Mouse (Mus musculus) embryonic facial prominence, embryonic 15.5 days (tissue): ENCODE results near the gene Prss57. TPM values are rescaled to one million over a fixed set of nuclear protein-coding genes. Genes with fewer than 3 reads are reported as not detected.

Experiments
- ATAC-seq: fragments of 200-750 bp; cut with Nextera tagmentation; 2 replicates; pipeline ENCODE4 v1.8.0; 2017; ENCODE audit warnings: low read depth, moderate TSS enrichment; ENCODE audit not compliant: insufficient number of reproducible peaks, low FRiP score, low TSS enrichment
- H3K27ac ChIP-seq: fragments of 300-500 bp; sonication (generic); replicated peaks from 2 replicates; pipeline ENCODE4 v1.5.1; 2015; ENCODE audit warnings: mild to moderate bottlenecking, inconsistent platforms
- H3K27me3 ChIP-seq: fragments of 300-500 bp; sonication (generic); 2 replicates; pipeline ENCODE4 v1.6.1; 2015; ENCODE audit warnings: inconsistent platforms
- H3K36me3 ChIP-seq: fragments of 300-500 bp; sonication (generic); 2 replicates; pipeline ENCODE4 v1.6.1; 2015; ENCODE audit warnings: mild to moderate bottlenecking, inconsistent platforms
- H3K4me1 ChIP-seq: fragments of 300-500 bp; sonication (generic); 2 replicates; pipeline ENCODE4 v1.6.1; 2015; ENCODE audit warnings: inconsistent platforms
- H3K4me2 ChIP-seq: fragments of 300-500 bp; sonication (generic); replicated peaks from 2 replicates; pipeline ENCODE4 v1.6.1; 2015; ENCODE audit warnings: mild to moderate bottlenecking, inconsistent platforms
- H3K4me3 ChIP-seq: fragments of 300-500 bp; sonication (generic); replicated peaks from 2 replicates; pipeline ENCODE4 v1.5.1; 2015; ENCODE audit warnings: mild to moderate bottlenecking, inconsistent platforms
- H3K9ac ChIP-seq: fragments of 300-500 bp; sonication (generic); 2 replicates; pipeline ENCODE4 v1.6.1; 2015; ENCODE audit warnings: inconsistent platforms
- H3K9me3 ChIP-seq: fragments of 300-500 bp; sonication (generic); replicated peaks from 2 replicates; pipeline ENCODE4 v1.6.1; 2016; ENCODE audit warnings: inconsistent platforms
- WGBS: fragments of 180-500 bp; shearing (Covaris S2); methylation state at CpG from one replicate; pipeline ENCODE4 v1.1.7; 2015; 5-methylcytosine and 5-hydroxymethylcytosine counted together
- polyA plus RNA-seq: library from polyadenylated mRNA; unstranded; fragments of >200 nt; fragmentation: Nextera tagmentation; extraction: Ambion mirVana; gene quantifications from 2 replicates; pipeline ENCODE4 v1.2.1, GENCODE M21; 2015

Gene Prss57
- polyA plus RNA-seq, 1 experiment from 2014 or later = not detected

DNA sequence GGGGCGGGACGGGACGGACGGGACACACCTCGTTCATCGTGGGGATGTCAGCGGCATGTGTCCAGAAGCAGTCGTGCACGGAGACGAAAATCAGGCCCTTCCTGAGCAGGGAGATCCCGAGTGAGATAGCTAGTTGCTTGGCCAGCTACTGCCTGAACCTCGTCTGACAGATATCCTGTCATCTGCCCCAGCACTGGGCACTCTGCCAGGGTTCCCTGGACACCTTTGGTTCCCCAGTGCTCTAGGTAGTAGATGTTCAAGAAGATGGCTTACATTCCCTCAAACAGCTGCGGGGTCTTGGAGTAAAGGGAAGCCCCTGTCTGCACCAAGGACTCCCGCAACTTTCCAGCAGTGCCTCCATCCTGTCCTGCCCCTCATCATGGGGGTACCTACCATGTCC is 54.1 kb downstream of the Prss57 start:
- Histone ChIP-seq H3K36me3 (peaks cover 89% of the 10 kb centered on the region), H3K27me3 (no peaks in the 10 kb centered on the region; the same call in 1 of the 2 replicates), H3K4me3 (no peak overlapping the region), H3K9me3 (peaks cover 42% of the 10 kb centered on the region), H3K27ac (no peak overlapping the region), H3K4me2 (no peak overlapping the region), H3K9ac (no peak overlapping the region), H3K4me1 (no peaks in the 10 kb centered on the region)
- WGBS = 90% methylated on average over 14 of the region's 14 CpGs
- no peak for ATAC-seq

DNA sequence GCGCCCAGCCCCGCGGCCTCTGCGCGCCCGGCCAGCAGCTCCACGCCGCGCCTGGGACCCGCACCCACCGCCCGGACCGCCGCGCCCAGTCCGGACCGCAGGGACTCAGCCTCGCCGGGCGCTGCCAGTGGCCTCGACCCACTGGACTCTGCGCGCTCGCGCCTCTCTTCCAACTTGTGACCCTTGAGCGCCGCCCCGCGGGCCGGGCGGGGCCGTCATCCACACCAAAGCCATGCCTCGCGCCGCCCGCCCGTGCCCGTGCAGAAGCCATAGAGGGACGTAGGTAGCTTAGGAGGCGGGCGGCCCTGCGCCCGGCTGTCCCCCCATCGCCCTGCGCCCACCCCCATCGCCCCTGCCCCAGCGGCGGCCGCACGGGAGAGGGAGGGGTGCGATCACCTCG is 55.4 kb downstream of the Prss57 start:
- H3K27ac ChIP-seq = no peak overlapping the region
- no peak overlapping the region for H3K4me2 ChIP-seq
- H3K36me3 ChIP-seq = peaks cover 76% of the 10 kb centered on the region
- H3K27me3 ChIP-seq = no peaks in the 10 kb centered on the region; the same call in 1 of the 2 replicates
- H3K4me1 ChIP-seq = no peaks in the 10 kb centered on the region
- no peak overlapping the region for H3K9ac ChIP-seq
- no peak for ATAC-seq
- H3K4me3 ChIP-seq = no peak overlapping the region
- H3K9me3 ChIP-seq = peaks cover 38% of the 10 kb centered on the region
- WGBS = 36% methylated on average over 48 of the region's 52 CpGs

DNA sequence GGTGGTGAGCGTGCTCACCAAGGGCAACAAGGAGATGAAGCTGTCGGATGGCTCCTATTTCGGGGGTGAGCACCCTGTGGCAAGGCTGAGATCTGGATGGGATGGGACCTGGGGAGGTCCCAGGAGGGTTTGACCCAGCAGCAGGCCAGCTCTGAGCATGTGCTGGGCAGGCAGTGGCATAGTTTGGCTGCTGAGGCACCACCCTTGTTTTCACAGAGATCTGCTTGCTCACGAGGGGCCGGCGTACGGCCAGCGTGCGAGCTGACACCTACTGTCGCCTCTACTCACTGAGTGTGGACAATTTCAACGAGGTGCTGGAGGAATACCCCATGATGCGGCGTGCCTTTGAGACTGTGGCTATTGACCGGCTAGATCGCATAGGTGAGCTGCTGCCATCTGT is 56.9 kb downstream of the Prss57 start:
- H3K9ac ChIP-seq = no peak overlapping the region
- H3K9me3 ChIP-seq = peaks cover 23% of the 10 kb centered on the region
- no peaks in the 10 kb centered on the region; the same call in 1 of the 2 replicates for H3K27me3 ChIP-seq
- H3K4me2 ChIP-seq = no peak overlapping the region
- ATAC-seq = no peak
- no peaks in the 10 kb centered on the region for H3K4me1 ChIP-seq
- no peak overlapping the region for H3K27ac ChIP-seq
- WGBS = 92% methylated on average over 15 of the region's 15 CpGs
- peaks cover 60% of the 10 kb centered on the region for H3K36me3 ChIP-seq
- no peak overlapping the region for H3K4me3 ChIP-seq

DNA sequence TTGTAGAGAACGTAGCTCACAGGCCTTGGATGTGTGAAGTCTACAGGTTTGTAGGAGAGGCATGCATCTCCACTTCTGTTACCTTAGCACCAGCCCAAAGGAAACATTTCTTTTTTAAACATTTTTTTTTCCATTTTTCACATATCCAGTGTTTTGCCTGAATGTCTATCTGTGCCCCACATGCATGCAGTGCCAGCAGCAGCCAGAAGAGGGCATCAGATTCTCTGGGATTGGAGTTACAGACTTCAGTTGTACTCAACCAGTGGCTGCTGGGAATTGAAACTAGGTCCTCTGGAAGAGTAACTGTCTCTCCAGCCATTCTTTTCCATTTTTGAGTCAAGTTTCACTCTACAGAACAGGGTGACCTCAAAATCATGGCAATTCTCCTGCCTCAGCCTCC is 58.3 kb downstream of the Prss57 start:
- WGBS = 100% methylated on average over 1 of the region's 1 CpGs
- Histone ChIP-seq H3K9me3 (peaks cover 9% of the 10 kb centered on the region), H3K27me3 (no peaks in the 10 kb centered on the region; the same call in 1 of the 2 replicates), H3K4me1 (no peaks in the 10 kb centered on the region), H3K4me2 (no peak overlapping the region), H3K36me3 (peaks cover 47% of the 10 kb centered on the region), H3K27ac (no peak overlapping the region), H3K4me3 (no peak overlapping the region), H3K9ac (no peak overlapping the region)
- ATAC-seq = no peak

Other genes starting within 250 kb of the Prss57 start
- 70.3 and 71.4 TPM in 2 replicates for gene Mier2, start 235.8 kb downstream of the Prss57 start, polyA plus RNA-seq
- not detected in 2 replicates for gene Theg, start 203.6 kb downstream of the Prss57 start, polyA plus RNA-seq
- gene C2cd4c, start 176.9 kb downstream of the Prss57 start, polyA plus RNA-seq = not detected in 2 replicates
- gene Shc2, start 153.0 kb downstream of the Prss57 start, polyA plus RNA-seq = 11.8 and 12.5 TPM in 2 replicates
- gene Odf3l2, start 145.2 kb downstream of the Prss57 start, polyA plus RNA-seq = not detected in 2 replicates
- 8.4 and 9.1 TPM in 2 replicates for gene Madcam1, start 126.4 kb downstream of the Prss57 start, polyA plus RNA-seq
- 62.4 and 63.6 TPM in 2 replicates for gene Tpgs1, start 121.6 kb downstream of the Prss57 start, polyA plus RNA-seq
- 94.8 and 96.8 TPM in 2 replicates for gene Cdc34, start 108.8 kb downstream of the Prss57 start, polyA plus RNA-seq
- 0.89 and 1.5 TPM in 2 replicates for gene Gzmm, start 101.9 kb downstream of the Prss57 start, polyA plus RNA-seq
- 837 and 902 TPM in 2 replicates for gene Bsg, start 86.5 kb downstream of the Prss57 start, polyA plus RNA-seq
- gene Hcn2, start 74.3 kb downstream of the Prss57 start, polyA plus RNA-seq = 0.07 and 0.13 TPM in 2 replicates
- 41.6 and 46.6 TPM in 2 replicates for gene Polrmt, start 44.4 kb downstream of the Prss57 start, polyA plus RNA-seq
- 2.5 and 3.9 TPM in 2 replicates for gene Fgf22, start 35.9 kb downstream of the Prss57 start, polyA plus RNA-seq
- gene Rnf126, start 24.0 kb downstream of the Prss57 start, polyA plus RNA-seq = 110 and 127 TPM in 2 replicates
- 20.1 and 20.2 TPM in 2 replicates for gene Fstl3, start 13.7 kb downstream of the Prss57 start, polyA plus RNA-seq
- gene Palm, start 2.6 kb upstream of the Prss57 start, polyA plus RNA-seq = 88.1 and 96.6 TPM in 2 replicates
- gene Misp, start 30.0 kb upstream of the Prss57 start, polyA plus RNA-seq = 5.4 and 7.8 TPM in 2 replicates
- 299 and 325 TPM in 2 replicates for gene Ptbp1, start 63.5 kb upstream of the Prss57 start, polyA plus RNA-seq
- gene Prtn3, start 83.5 kb upstream of the Prss57 start, polyA plus RNA-seq = 4.3 and 5.6 TPM in 2 replicates
- gene Plppr3, start 83.7 kb upstream of the Prss57 start, polyA plus RNA-seq = 59.9 and 68.2 TPM in 2 replicates
- 0.28 and 0.85 TPM in 2 replicates for gene Elane, start 95.3 kb upstream of the Prss57 start, polyA plus RNA-seq
- gene Cfd, start 99.9 kb upstream of the Prss57 start, polyA plus RNA-seq = not detected in 2 replicates
- 44.0 and 48.4 TPM in 2 replicates for gene Med16, start 118.0 kb upstream of the Prss57 start, polyA plus RNA-seq
- 5.2 TPM in 1 of 2 replicates, not detected in the other for gene Gm26602, start 119.9 kb upstream of the Prss57 start, polyA plus RNA-seq
- gene Kiss1r, start 126.0 kb upstream of the Prss57 start, polyA plus RNA-seq = 1.1 and 1.4 TPM in 2 replicates
- 179 and 181 TPM in 2 replicates for gene R3hdm4, start 130.2 kb upstream of the Prss57 start, polyA plus RNA-seq
- gene Arid3a, start 136.1 kb upstream of the Prss57 start, polyA plus RNA-seq = 6.6 and 7.0 TPM in 2 replicates
- gene Wdr18, start 169.2 kb upstream of the Prss57 start, polyA plus RNA-seq = 84.7 and 90.6 TPM in 2 replicates
- 0.63 and 0.77 TPM in 2 replicates for gene Grin3b, start 179.8 kb upstream of the Prss57 start, polyA plus RNA-seq
- 23.9 and 29.3 TPM in 2 replicates for gene Tmem259, start 193.4 kb upstream of the Prss57 start, polyA plus RNA-seq
- gene Cnn2, start 197.6 kb upstream of the Prss57 start, polyA plus RNA-seq = 288 and 296 TPM in 2 replicates
- 3.7 and 4.0 TPM in 2 replicates for gene Abca7, start 205.5 kb upstream of the Prss57 start, polyA plus RNA-seq
- 5.1 and 6.2 TPM in 2 replicates for gene Arhgap45, start 225.7 kb upstream of the Prss57 start, polyA plus RNA-seq
- gene Polr2e, start 248.8 kb upstream of the Prss57 start, polyA plus RNA-seq = 218 and 221 TPM in 2 replicates